Mouse (Mus musculus) MEL (cell line): ENCODE measurements at regions not wholly inside any gene's neighbourhood (a gene's known extent, or its start where the extent isn't known, plus 50 kb on each side); places are given as distances from the start of the nearest gene placed in this dataset.

Experiments used
- BHLHE40 ChIP-seq: IDR thresholded peaks from 2 replicates; pipeline ENCODE4 v1.6.1; 2012; ENCODE audit warnings: low read depth, mild to moderate bottlenecking, inconsistent platforms, low read length, improper control_type of control experiment, borderline replicate concordance
- CTCF ChIP-seq, 3 experiments: IDR thresholded peaks in 2 of 3; conservative IDR thresholded peaks in 1 of 3; 2 replicates each; pipeline ENCODE4 v1.5.1; 2011 to 2012; ENCODE audit warnings: low read length in 3 of 3, low read depth in 2 of 3, mild to moderate bottlenecking in 2 of 3, improper control_type of control experiment in 1 of 3, inconsistent platforms in 1 of 3, mixed read lengths in 1 of 3, moderate library complexity in 1 of 3; ENCODE audit not compliant: control insufficient read depth in 1 of 3, insufficient read depth in 1 of 3, poor library complexity in 1 of 3, severe bottlenecking in 1 of 3
- GABPA ChIP-seq: IDR thresholded peaks from 2 replicates; pipeline ENCODE4 v1.6.1; 2012; ENCODE audit warnings: low read depth, mild to moderate bottlenecking, inconsistent platforms, low read length, improper control_type of control experiment, moderate library complexity
- HCFC1 ChIP-seq: IDR thresholded peaks from 2 replicates; pipeline ENCODE4 v1.6.1; 2012; ENCODE audit warnings: low read depth, mild to moderate bottlenecking, inconsistent platforms, low read length, improper control_type of control experiment, moderate library complexity
- JUND ChIP-seq: IDR thresholded peaks from 2 replicates; pipeline ENCODE4 v1.6.1; 2011; ENCODE audit warnings: low read depth, mild to moderate bottlenecking, improper control_type of control experiment, low read length
- MAFK ChIP-seq: IDR thresholded peaks from 2 replicates; pipeline ENCODE4 v1.6.1; 2011; ENCODE audit warnings: low read depth, mild to moderate bottlenecking, low read length, improper control_type of control experiment, borderline replicate concordance
- MAX ChIP-seq: IDR thresholded peaks from 2 replicates; pipeline ENCODE4 v1.6.1; 2011; ENCODE audit warnings: low read length, improper control_type of control experiment
- POLR2A ChIP-seq, 2 experiments: IDR thresholded peaks; 2 replicates each; pipeline ENCODE4 v1.6.1; 2011 to 2012; ENCODE audit warnings: low read length in 2 of 2, mild to moderate bottlenecking in 2 of 2, control low read depth in 1 of 2, improper control_type of control experiment in 1 of 2, low read depth in 1 of 2, moderate library complexity in 1 of 2; ENCODE audit not compliant: control insufficient read depth in 1 of 2, insufficient read depth in 1 of 2, poor library complexity in 1 of 2
- TBP ChIP-seq: IDR thresholded peaks from 2 replicates; pipeline ENCODE4 v1.8.0; 2011; ENCODE audit warnings: low read depth, low read length, improper control_type of control experiment
- USF1 ChIP-seq: IDR thresholded peaks from 2 replicates; pipeline ENCODE4 v1.6.1; 2014; ENCODE audit warnings: low read depth, mild to moderate bottlenecking, inconsistent platforms, low read length, improper control_type of control experiment, moderate library complexity
- ZMIZ1 ChIP-seq: IDR thresholded peaks from 2 replicates; pipeline ENCODE4 v1.6.1; 2012; ENCODE audit warnings: low read depth, mild to moderate bottlenecking, inconsistent platforms, low read length, improper control_type of control experiment, moderate library complexity

DNA sequence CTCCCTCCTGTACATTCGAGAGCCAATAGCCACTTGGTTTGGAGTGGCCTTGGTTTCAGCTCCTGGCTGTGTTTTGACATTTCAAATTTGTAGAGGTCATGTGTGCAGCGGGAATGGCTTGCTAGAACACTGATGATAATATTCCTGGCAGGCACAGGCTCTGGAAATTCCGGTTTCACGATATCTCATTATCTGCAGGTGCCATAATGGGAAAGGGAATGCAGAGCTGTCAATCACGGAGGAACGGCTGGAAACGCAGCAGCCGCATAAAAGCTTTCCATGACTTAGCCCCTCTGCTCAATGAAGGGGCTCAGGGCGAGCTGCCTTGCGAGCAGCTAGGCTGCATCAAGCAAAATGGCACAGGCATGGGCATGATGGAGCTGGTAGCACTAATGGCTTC, 251.6 kb downstream of the Tshz3 start:
- TF ChIP-seq ZMIZ1 (no peak), CTCF (IDR thresholded peaks at IDR 0.05 in 2 of 3, conservative IDR thresholded peaks at IDR 0.05 in 1 of 3; ENCODE audit: control insufficient read depth in 1 of 3, insufficient read depth in 1 of 3, low read depth in 2 of 3, low read length in 3 of 3, poor library complexity in 1 of 3, severe bottlenecking in 1 of 3) (no peak), TBP (no peak), HCFC1 (no peak), USF1 (no peak), MAFK (no peak), MAX (no peak), GABPA (no peak), POLR2A (IDR thresholded peaks at IDR 0.05; ENCODE audit: control insufficient read depth in 1 of 2, insufficient read depth in 1 of 2, low read depth in 1 of 2, low read length in 2 of 2, poor library complexity in 1 of 2) (no peak), JUND (no peak), BHLHE40 (no peak)
